Mouse (Mus musculus): ENCODE measurements around the gene Bzw1.

GRCm38 (mm10) chr1:58445861-58446260 lies 53.2 kb downstream of the Bzw1 start:
- no peak for TF ChIP-seq CTCF (conservative IDR thresholded peaks at IDR 0.05; ENCODE audit: low read length)
- TF ChIP-seq POU5F1 (IDR thresholded peaks at IDR 0.05; ENCODE audit: borderline replicate concordance, low read length): no peak
